Mouse (Mus musculus): Measurements from ENCODE around the gene Scrn3.
A peak's percentile ranks its signal among the peaks of the same experiment; 100 is the strongest.

The Scrn3 gene

GRCm38 (mm10) chr2:73312152-73313116 is at the start of gene Scrn3, which contains the start of gene Cir1:
Gene Scrn3, plus strand, starts transcription at chr2:73312601.
Gene Cir1, minus strand, starts transcription at chr2:73312701.
- peak; percentile 99 for DNase-seq (ENCODE audit: low spot score)

- no peak for DNase-seq (ENCODE audit: low spot score)
Observed at GRCm38 (mm10) chr2:73263172-73263765, 49.1 kb upstream of the Scrn3 start.

- DNase-seq (ENCODE audit: low spot score) = peak; percentile 68
Observed at GRCm38 (mm10) chr2:73263794-73264610, 48.4 kb upstream of the Scrn3 start.

- DNase-seq (ENCODE audit: low spot score) = no peak
Observed at GRCm38 (mm10) chr2:73264611-73265195, 47.7 kb upstream of the Scrn3 start.

- peak; percentile 31 for DNase-seq (ENCODE audit: low spot score)
Observed at GRCm38 (mm10) chr2:73266011-73266410, 46.4 kb upstream of the Scrn3 start.

GRCm38 (mm10) chr2:73266623-73267022 is 45.8 kb upstream of the Scrn3 start:
- no peak for DNase-seq (ENCODE audit: low spot score)

GRCm38 (mm10) chr2:73267231-73267630 is 45.2 kb upstream of the Scrn3 start:
- no peak for DNase-seq (ENCODE audit: low spot score)

GRCm38 (mm10) chr2:73267818-73268217 is 44.6 kb upstream of the Scrn3 start:
- DNase-seq (ENCODE audit: low spot score) = no peak

- DNase-seq (ENCODE audit: low spot score) = peak; percentile 31
Observed at GRCm38 (mm10) chr2:73268281-73268680, 44.1 kb upstream of the Scrn3 start.

- DNase-seq (ENCODE audit: low spot score) = no peak
Observed at GRCm38 (mm10) chr2:73268836-73269395, 43.5 kb upstream of the Scrn3 start.

- DNase-seq (ENCODE audit: low spot score) = peak; percentile 40
Observed at GRCm38 (mm10) chr2:73269666-73270065, 42.7 kb upstream of the Scrn3 start.

- DNase-seq (ENCODE audit: low spot score) = peak; percentile 33
Observed at GRCm38 (mm10) chr2:73270071-73270592, 42.3 kb upstream of the Scrn3 start.

- peak; percentile 63 for DNase-seq (ENCODE audit: low spot score)
Observed at GRCm38 (mm10) chr2:73270593-73271458, 41.6 kb upstream of the Scrn3 start.

- peak; percentile 91 for DNase-seq (ENCODE audit: low spot score)
Observed at GRCm38 (mm10) chr2:73271459-73272161, 40.8 kb upstream of the Scrn3 start, which contains the start of gene Sp9. Gene Sp9, plus strand, starts transcription at chr2:73271925.

- DNase-seq (ENCODE audit: low spot score) = peak; percentile 46
Observed at GRCm38 (mm10) chr2:73272351-73273248, 39.8 kb upstream of the Scrn3 start.

GRCm38 (mm10) chr2:73273249-73274118 is 38.9 kb upstream of the Scrn3 start:
- DNase-seq (ENCODE audit: low spot score) = peak; percentile 63

GRCm38 (mm10) chr2:73274119-73274920 is 38.1 kb upstream of the Scrn3 start:
- DNase-seq (ENCODE audit: low spot score) = peak; percentile 57

Data from embryo, embryonic 10 days (tissue).